ENCODE assay signal across 30 mouse cellular contexts in genomic region chr1:73860421-73860820, GRCm38 (mm10).
"Had no signal": no experiment of that assay in that cellular context is flagged by ENCODE, and none has a peak within 500 bp of the region (broad histone marks: within the 10 kb centered on the region; RNA-seq: fewer than 3 reads in every experiment).

No protein-coding gene starts in this region.

- H3K27ac ChIP-seq: limb, embryonic 12.5 days; limb, embryonic 13.5 days; limb, embryonic 15.5 days; liver, embryonic 12.5 days; liver, embryonic 13.5 days; liver, embryonic 14.5 days; liver, embryonic 15.5 days; lung, embryonic 15.5 days; macrophage; midbrain, embryonic 12.5 days; midbrain, embryonic 13.5 days; midbrain, embryonic 15.5 days; neural tube, embryonic 12.5 days; neural tube, embryonic 13.5 days had no signal

- DNase-seq: left cerebral cortex, postnatal 4 days; liver; liver, embryonic 13.5 days; liver, postnatal 0 days; lung, adult 18-20 months; lung, adult 2 months; lung, embryonic 14.5 days; lung, postnatal 10 days; lung, postnatal 14 days; lung, postnatal 36 days; lung, postnatal 4 days had no signal

- H3K9me3 ChIP-seq: limb, embryonic 12.5 days; limb, embryonic 13.5 days; limb, embryonic 15.5 days; liver, embryonic 12.5 days; liver, embryonic 13.5 days; liver, embryonic 15.5 days; lung, embryonic 15.5 days; megakaryocyte, embryonic 14.5 days; midbrain, embryonic 12.5 days; midbrain, embryonic 13.5 days; midbrain, embryonic 15.5 days; neural tube, embryonic 12.5 days; neural tube, embryonic 13.5 days had no signal

- H3K27me3 ChIP-seq: limb, embryonic 12.5 days; limb, embryonic 13.5 days; limb, embryonic 15.5 days; liver, embryonic 12.5 days; liver, embryonic 13.5 days; liver, embryonic 15.5 days; lung, embryonic 15.5 days; midbrain, embryonic 13.5 days; midbrain, embryonic 15.5 days; neural tube, embryonic 12.5 days; neural tube, embryonic 13.5 days had no signal

- ATAC-seq: liver, embryonic 12.5 days; liver, postnatal 0 days; lung, postnatal 0 days; midbrain, embryonic 13.5 days; midbrain, embryonic 15.5 days; midbrain, embryonic 16.5 days had no signal

- H3K4me2 ChIP-seq: limb, embryonic 12.5 days; limb, embryonic 13.5 days; limb, embryonic 15.5 days; liver, embryonic 11.5 days; liver, embryonic 12.5 days; liver, embryonic 13.5 days; liver, embryonic 15.5 days; lung, embryonic 14.5 days; lung, embryonic 15.5 days; midbrain, embryonic 11.5 days; midbrain, embryonic 12.5 days; midbrain, embryonic 13.5 days; midbrain, embryonic 15.5 days; neural tube, embryonic 12.5 days; neural tube, embryonic 13.5 days had no signal

- H3K4me3 ChIP-seq: limb, embryonic 12.5 days; limb, embryonic 13.5 days; limb, embryonic 15.5 days; liver, embryonic 12.5 days; liver, embryonic 13.5 days; liver, embryonic 15.5 days; lung, embryonic 15.5 days; megakaryocyte, embryonic 14.5 days; midbrain, embryonic 12.5 days; midbrain, embryonic 13.5 days; midbrain, embryonic 15.5 days; myocyte; neural tube, embryonic 12.5 days; neural tube, embryonic 13.5 days had no signal

- H3K9ac ChIP-seq: limb, embryonic 12.5 days; limb, embryonic 13.5 days; limb, embryonic 15.5 days; liver, embryonic 12.5 days; liver, embryonic 13.5 days; liver, embryonic 14.5 days; liver, embryonic 15.5 days; liver, postnatal 0 days; lung, embryonic 14.5 days; lung, embryonic 15.5 days; midbrain, embryonic 12.5 days; midbrain, embryonic 13.5 days; midbrain, embryonic 15.5 days; neural tube, embryonic 12.5 days; neural tube, embryonic 13.5 days had no signal

- H3K36me3 ChIP-seq: limb, embryonic 12.5 days; limb, embryonic 13.5 days; limb, embryonic 15.5 days; liver, embryonic 12.5 days; liver, embryonic 13.5 days; liver, embryonic 15.5 days; lung, embryonic 15.5 days; midbrain, embryonic 12.5 days; midbrain, embryonic 13.5 days; midbrain, embryonic 15.5 days; neural tube, embryonic 12.5 days; neural tube, embryonic 13.5 days had no signal

- H3K4me1 ChIP-seq: liver, embryonic 12.5 days; liver, embryonic 13.5 days; liver, embryonic 15.5 days had no signal
